Mouse (Mus musculus): ENCODE data around the gene Fgf15.

GRCm38 (mm10) chr7:144854966-144855365 is 41.4 kb upstream of the Fgf15 start:
- no peak for TF ChIP-seq CTCF (IDR thresholded peaks at IDR 0.05; ENCODE audit: borderline replicate concordance, insufficient read depth, low read length)
- TF ChIP-seq POLR2A (IDR thresholded peaks at IDR 0.05; ENCODE audit: low read depth, low read length): no peak
